Mouse (Mus musculus) lung, postnatal 14 days (tissue): ENCODE measurements around the gene Pkd1l3.

Experiments used
- DNase-seq: peaks from one replicate; pipeline ENCODE4 v3.0.0; 2021

Pkd1l3 gene

DNA sequence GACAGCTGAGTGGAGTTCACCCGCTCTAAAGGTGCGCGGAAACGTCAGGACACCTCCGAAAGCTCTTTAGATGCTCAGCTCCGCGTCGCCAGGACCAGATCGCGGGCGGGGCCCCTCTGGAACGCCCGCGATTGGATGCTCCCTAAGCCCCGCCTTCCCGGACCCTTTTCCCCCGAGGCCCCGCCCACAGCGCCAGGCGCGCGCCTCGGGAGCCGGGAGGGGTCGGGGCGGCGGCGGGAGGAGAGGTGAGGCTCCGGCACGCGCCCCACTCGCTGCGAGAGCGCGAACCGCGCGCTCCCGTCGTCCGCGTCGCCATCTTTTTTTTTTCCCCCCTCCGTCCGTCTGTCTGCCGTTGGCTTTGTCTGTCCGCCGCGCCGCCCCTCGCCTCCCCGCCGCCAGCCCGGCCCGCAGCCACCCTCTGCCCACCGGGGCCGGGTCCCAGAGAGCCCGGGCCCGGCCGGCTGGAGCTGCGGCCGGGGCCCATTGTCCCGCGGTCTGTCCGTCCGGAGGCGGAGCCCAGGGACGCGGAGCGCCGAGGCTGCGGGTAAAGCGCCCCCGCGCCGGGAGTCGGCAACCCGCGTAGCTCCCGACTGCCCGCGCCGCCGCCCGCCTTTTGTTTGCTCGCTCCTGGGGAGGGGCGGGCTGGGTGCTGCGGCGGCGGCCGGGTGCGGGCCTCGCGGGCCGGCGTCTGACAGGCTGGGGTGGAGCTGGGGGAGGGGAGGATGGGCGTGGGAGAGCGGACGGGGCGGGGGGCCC lies 91.2 kb downstream of the Pkd1l3 start, which contains the start of gene Zfp821:
TSS of gene Zfp821 (plus strand) at position 227 of the 756 bp plus-strand sequence.
- peak; percentile 94 for DNase-seq

DNA sequence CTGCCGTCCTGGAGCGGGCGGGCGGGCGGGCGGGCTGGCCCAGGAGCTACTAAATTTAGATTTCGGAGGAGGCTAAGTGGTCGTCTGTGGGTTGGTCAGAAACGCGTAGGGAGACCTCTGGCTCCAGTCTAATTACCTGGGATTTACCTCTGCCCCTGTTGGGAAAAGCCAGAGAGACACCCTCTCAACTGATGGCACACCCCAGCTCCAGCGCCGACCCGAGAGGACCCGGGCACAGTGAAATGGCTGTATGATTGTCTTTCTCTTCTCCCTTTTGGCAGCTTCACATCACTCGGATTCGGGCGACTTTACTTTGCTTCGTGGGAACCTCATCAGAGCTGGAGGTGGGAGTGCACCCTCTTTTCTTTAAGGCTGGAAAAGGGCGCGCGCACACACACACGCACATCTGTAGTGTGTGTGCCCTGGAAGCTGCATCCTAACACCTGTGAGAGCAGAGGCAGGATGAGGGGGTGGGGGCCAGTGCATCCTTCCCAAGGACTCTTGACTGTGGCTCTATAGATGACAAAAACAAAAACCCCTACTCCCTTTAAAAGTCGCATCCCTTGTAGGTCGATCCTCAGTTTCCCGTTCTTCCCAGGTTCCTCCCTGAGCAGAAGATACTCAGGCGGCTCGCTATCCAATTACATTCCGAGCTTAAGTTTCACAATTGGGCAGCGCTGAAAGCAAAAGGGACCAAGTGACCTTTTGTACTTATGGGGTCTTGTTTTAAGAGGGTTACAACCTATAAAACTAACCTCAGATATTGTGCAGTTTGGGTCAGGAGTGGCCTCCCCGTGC lies 92.0 kb downstream of the Pkd1l3 start:
- DNase-seq, result peak; percentile 7

DNA sequence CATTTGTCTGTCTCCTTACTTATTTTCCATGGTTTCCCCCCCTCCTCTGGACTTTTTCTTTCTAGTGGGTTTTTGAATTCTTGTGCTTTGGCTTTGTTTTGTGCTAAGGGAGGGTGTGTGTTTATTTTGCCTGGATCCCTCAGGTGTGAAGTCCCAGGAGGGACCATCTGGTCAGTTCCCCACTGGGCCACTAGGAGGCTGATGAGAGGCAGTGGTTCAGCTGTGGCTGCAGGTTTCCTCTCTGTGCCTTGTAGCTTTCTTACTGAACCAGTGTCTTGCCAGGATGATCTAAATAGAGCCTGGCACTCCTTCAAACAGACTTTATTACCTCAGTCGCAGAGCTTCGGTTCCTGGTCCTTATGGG lies 92.5 kb downstream of the Pkd1l3 start:
- peak; percentile 86 for DNase-seq

DNA sequence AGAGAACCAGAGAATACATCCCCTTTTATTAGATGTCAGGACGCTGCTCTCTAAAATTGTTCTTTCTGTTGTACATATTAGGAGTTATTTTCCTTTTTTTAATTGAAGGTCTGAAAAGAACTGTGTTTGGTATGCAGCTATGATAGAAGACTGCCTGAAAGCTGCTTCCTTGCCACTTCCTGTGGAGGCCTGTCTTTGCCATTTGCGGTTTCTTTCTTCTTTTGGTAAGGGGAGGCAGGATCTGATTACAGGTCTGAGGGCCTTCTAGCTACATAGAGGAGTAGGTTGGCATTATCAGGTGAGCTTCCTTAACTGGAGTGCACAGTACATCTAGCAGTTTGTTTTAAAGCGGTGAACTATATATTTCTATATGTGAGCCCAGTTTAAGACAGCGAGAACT lies 93.6 kb downstream of the Pkd1l3 start:
- no peak for DNase-seq

DNA sequence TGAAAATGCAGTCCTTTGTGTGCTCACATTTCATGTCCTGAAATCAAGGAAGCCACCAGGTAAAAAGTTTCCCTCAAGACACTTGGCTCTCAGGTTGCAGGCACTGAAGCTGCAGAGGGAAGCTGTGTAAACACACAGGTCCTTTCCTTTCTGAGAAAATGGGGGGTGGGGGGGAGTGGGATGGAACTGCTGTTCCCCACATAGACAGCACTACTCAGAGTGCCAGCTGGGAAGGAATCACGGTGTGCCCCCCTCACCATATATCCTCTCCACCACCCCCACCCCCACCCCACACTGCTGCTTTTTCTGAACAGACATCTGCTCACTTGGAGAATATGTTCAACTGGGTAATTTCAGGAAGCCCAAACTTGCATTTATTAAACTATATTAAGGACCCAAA lies 98.2 kb downstream of the Pkd1l3 start:
- DNase-seq, result no peak

DNA sequence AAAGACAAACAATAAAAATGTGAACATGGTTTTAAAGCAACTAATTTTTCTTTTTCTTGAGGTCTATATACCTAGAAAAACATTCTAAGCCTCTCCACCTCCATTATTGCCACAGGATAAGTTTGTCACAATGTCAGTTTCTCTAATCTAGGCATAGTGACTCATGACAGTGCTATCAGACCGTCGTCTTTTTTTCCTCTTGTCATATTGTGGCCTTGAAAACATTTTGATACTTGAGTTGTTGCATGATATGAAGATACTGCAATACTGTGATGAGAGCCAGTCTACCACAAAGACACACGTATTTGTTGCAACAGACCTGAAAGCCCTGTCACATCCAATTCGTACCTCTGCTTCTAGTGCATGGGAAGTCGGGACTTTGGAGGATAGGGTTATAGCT lies 100.6 kb downstream of the Pkd1l3 start:
- DNase-seq, result no peak
